Mouse (Mus musculus): ENCODE data around the gene Map3k4. TPM values are rescaled to one million over a fixed set of nuclear protein-coding genes. Genes with fewer than 3 reads are reported as not detected.

Gene Map3k4
- polyA plus RNA-seq, 1 experiment from 2014 or later, result 42.6 TPM

DNA sequence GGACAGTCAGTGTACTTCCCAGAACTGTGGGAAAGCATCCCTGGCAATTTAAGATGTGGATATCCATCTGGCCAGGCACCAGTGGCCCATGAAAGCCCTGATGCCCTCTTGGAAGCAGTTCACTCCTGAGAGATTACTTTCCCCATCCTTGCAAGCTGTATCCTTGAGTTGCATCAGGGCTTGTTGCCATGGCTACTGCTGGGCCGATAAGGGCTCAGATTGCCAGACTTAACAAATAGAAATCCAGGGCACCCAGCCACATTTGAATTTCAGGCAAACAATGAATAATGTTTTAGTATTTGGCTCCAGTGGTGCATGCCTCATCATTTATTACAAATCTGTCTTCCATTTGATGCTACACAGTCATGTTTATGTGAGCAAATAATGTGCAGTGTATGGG lies 130.8 kb downstream of the Map3k4 start:
- 48% methylated on average over 1 of the region's 1 CpGs for WGBS
- ATAC-seq (replicated peaks; ENCODE audit: low FRiP score, low TSS enrichment, low read depth) (no peak), DNase-seq (ENCODE audit: low spot score) (no peak)
- no peak overlapping the region for H3K27ac ChIP-seq (ENCODE audit: low read depth)
- H3K4me2 ChIP-seq (ENCODE audit: low read length), result no peak overlapping the region
- H3K9me3 ChIP-seq (ENCODE audit: control insufficient read depth, low read length), result no peaks in the 10 kb centered on the region
- H3K36me3 ChIP-seq (ENCODE audit: control insufficient read depth, insufficient read depth, low read length), result no peaks in the 10 kb centered on the region
- no peaks in the 10 kb centered on the region for H3K27me3 ChIP-seq (replicated peaks; ENCODE audit: control insufficient read depth, insufficient read depth, low read length)
- no peak overlapping the region for H3K9ac ChIP-seq (ENCODE audit: low read length)
- H3K4me1 ChIP-seq (replicated peaks; ENCODE audit: control insufficient read depth, insufficient read depth, low read length), result no peaks in the 10 kb centered on the region
- H3K4me3 ChIP-seq (ENCODE audit: low read depth, low read length), result no peak overlapping the region

DNA sequence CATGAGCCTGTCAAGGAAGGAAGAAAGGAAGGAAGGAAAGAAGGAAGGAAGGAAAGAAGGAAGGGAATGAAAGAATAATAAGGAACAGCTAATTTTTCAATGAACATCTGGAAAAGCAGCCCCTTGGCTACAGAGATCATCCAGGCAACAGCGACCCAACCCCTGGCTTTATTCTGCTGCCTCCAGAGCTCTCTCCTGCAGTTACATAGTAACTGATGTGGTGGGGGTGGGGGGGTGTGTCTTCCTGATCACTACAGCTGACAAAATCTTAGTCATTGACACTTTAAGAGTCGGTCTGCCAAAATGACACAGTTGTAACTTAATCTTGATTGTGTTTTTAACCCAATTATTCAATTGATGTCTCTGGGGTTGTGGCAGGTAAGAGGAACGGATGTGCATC lies 132.3 kb downstream of the Map3k4 start:
- H3K4me2 ChIP-seq (ENCODE audit: low read length), result no peak overlapping the region
- no peaks in the 10 kb centered on the region for H3K27me3 ChIP-seq (replicated peaks; ENCODE audit: control insufficient read depth, insufficient read depth, low read length)
- no peak overlapping the region for H3K9ac ChIP-seq (ENCODE audit: low read length)
- no peak overlapping the region for H3K27ac ChIP-seq (ENCODE audit: low read depth)
- H3K4me3 ChIP-seq (ENCODE audit: low read depth, low read length), result no peak overlapping the region
- H3K9me3 ChIP-seq (ENCODE audit: control insufficient read depth, low read length), result no peaks in the 10 kb centered on the region
- ATAC-seq (replicated peaks; ENCODE audit: low FRiP score, low TSS enrichment, low read depth) (no peak), DNase-seq (ENCODE audit: low spot score) (no peak)
- no peaks in the 10 kb centered on the region for H3K4me1 ChIP-seq (replicated peaks; ENCODE audit: control insufficient read depth, insufficient read depth, low read length)
- no peaks in the 10 kb centered on the region for H3K36me3 ChIP-seq (ENCODE audit: control insufficient read depth, insufficient read depth, low read length)
- 88% methylated on average over 3 of the region's 3 CpGs for WGBS

DNA sequence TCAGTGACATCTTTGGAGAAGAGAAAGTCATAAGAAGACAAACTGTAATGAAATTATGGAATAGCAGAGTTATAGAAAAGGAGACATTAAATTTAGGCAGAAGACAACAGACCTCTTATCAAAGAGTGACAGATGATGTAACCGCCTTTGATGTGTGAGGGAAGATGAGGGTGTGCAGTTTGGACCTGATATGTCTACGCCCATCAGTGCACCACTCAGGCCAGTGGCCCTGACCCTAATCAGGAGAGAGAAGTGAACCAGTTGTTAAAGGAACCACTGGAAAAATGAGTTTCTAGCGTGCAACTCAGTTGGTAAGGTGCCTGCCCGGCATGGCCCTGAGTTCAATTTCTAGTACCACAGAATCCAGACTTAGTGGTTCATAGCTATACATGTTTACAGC lies 132.7 kb downstream of the Map3k4 start:
- H3K9me3 ChIP-seq (ENCODE audit: control insufficient read depth, low read length), result no peaks in the 10 kb centered on the region
- H3K36me3 ChIP-seq (ENCODE audit: control insufficient read depth, insufficient read depth, low read length), result no peaks in the 10 kb centered on the region
- ATAC-seq (replicated peaks; ENCODE audit: low FRiP score, low TSS enrichment, low read depth), result no peak
- WGBS, result 87% methylated on average over 4 of the region's 4 CpGs
- no peak for DNase-seq (ENCODE audit: low spot score)
- H3K4me1 ChIP-seq (replicated peaks; ENCODE audit: control insufficient read depth, insufficient read depth, low read length), result no peaks in the 10 kb centered on the region
- H3K27me3 ChIP-seq (replicated peaks; ENCODE audit: control insufficient read depth, insufficient read depth, low read length), result no peaks in the 10 kb centered on the region
- no peak overlapping the region for H3K9ac ChIP-seq (ENCODE audit: low read length)
- H3K4me3 ChIP-seq (ENCODE audit: low read depth, low read length), result no peak overlapping the region
- H3K27ac ChIP-seq (ENCODE audit: low read depth), result no peak overlapping the region
- H3K4me2 ChIP-seq (ENCODE audit: low read length), result no peak overlapping the region

DNA sequence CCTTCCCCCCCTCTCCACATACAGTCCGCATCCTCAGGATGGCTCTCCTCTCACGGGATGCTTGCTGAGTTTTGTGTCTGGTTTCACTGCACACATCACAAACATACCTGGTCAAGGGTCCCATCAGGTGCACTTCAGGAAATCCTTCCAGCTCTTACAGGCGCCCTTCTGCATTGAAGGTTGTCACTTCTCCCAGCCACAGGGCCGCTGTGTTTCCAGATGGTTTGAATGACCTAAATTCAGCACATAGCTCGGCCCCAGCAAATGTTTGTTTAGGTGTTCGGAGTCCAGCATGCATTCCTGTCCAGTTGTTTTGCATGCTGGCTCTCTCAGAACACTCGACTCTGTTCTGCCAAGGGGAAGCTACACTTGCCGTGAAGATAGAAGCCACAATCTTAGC lies 134.3 kb downstream of the Map3k4 start:
- 63% methylated on average over 8 of the region's 8 CpGs for WGBS

DNA sequence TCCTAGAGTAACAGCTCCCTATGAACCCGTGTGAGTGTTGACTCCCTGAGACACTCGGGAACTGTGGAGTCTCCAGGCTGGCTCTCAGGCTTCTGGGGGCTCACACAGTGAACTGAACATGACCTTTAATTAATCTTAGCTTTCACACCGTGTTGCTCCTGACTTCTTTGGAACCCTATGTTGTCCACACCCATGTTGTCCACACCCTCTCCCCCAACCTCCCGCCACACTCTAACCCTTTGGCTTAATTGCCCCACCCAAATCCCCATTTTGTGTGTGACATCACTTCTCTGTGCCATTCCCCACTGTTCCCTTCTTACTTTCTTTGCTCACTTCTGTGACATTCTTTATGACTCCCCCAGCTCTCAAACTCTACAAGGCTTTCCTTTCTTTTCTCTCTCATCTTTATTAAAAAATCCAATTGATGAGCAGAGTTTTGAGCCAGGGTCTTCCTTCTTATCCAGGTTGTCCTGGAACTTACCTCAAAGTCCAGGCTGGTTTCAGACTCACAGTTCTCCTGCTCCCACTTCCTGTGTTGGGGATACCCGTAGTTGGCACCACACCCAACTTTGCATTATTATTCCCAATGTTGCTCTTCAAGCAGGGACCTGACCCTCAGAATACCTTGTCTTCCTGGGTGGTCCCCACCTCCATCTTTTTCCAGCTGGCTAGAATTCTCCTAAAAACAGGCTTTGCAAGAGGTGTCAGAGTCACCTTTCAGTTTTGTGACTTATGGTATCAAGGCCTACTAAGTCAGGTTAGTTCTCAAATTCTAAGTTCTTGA lies 135.7 kb downstream of the Map3k4 start:
- no peak overlapping the region for H3K9ac ChIP-seq (ENCODE audit: low read length)
- no peaks in the 10 kb centered on the region for H3K4me1 ChIP-seq (replicated peaks; ENCODE audit: control insufficient read depth, insufficient read depth, low read length)
- no peaks in the 10 kb centered on the region for H3K36me3 ChIP-seq (ENCODE audit: control insufficient read depth, insufficient read depth, low read length)
- ATAC-seq (replicated peaks; ENCODE audit: low FRiP score, low TSS enrichment, low read depth) (no peak), DNase-seq (ENCODE audit: low spot score) (no peak)
- no peak overlapping the region for H3K4me2 ChIP-seq (ENCODE audit: low read length)
- WGBS, result 70% methylated on average over 5 of the region's 5 CpGs
- no peaks in the 10 kb centered on the region for H3K27me3 ChIP-seq (replicated peaks; ENCODE audit: control insufficient read depth, insufficient read depth, low read length)
- no peaks in the 10 kb centered on the region for H3K9me3 ChIP-seq (ENCODE audit: control insufficient read depth, low read length)
- H3K4me3 ChIP-seq (ENCODE audit: low read depth, low read length), result no peak overlapping the region
- no peak overlapping the region for H3K27ac ChIP-seq (ENCODE audit: low read depth)

More for the DNA sequence above, 134.3 kb downstream of the Map3k4 start:
- Histone ChIP-seq H3K4me1 (replicated peaks; ENCODE audit: control insufficient read depth, insufficient read depth, low read length) (no peaks in the 10 kb centered on the region), H3K36me3 (ENCODE audit: control insufficient read depth, insufficient read depth, low read length) (no peaks in the 10 kb centered on the region), H3K27ac (ENCODE audit: low read depth) (no peak overlapping the region), H3K4me2 (ENCODE audit: low read length) (no peak overlapping the region), H3K9me3 (ENCODE audit: control insufficient read depth, low read length) (no peaks in the 10 kb centered on the region), H3K4me3 (ENCODE audit: low read depth, low read length) (no peak overlapping the region), H3K27me3 (replicated peaks; ENCODE audit: control insufficient read depth, insufficient read depth, low read length) (no peaks in the 10 kb centered on the region), H3K9ac (ENCODE audit: low read length) (no peak overlapping the region)
- DNase-seq (ENCODE audit: low spot score) (no peak), ATAC-seq (replicated peaks; ENCODE audit: low FRiP score, low TSS enrichment, low read depth) (no peak)

DNA sequence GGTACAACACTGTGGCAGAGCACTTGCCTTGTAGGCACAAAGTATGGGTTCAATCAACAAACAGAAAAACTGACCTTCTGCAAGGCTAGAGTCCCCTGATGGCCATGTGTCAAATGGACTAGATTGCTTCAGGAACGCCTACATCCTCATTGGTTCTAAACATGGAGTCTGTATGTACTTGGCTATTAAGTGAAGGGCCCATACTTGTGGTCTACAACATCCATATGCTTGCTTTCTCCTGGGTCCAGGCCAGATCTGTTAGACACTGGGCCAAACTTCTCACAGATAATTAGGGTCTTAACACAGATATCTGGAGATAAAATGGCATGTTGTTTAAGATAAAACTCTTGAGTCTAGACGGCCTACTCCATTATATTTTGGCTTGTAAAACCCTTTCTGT lies 138.8 kb downstream of the Map3k4 start:
- Histone ChIP-seq H3K27me3 (replicated peaks; ENCODE audit: control insufficient read depth, insufficient read depth, low read length) (no peaks in the 10 kb centered on the region), H3K4me1 (replicated peaks; ENCODE audit: control insufficient read depth, insufficient read depth, low read length) (no peaks in the 10 kb centered on the region), H3K4me3 (ENCODE audit: low read depth, low read length) (no peak overlapping the region), H3K27ac (ENCODE audit: low read depth) (no peak overlapping the region), H3K4me2 (ENCODE audit: low read length) (no peak overlapping the region), H3K9me3 (ENCODE audit: control insufficient read depth, low read length) (peaks cover 12% of the 10 kb centered on the region; the same call in 1 of the 2 replicates), H3K9ac (ENCODE audit: low read length) (no peak overlapping the region), H3K36me3 (ENCODE audit: control insufficient read depth, insufficient read depth, low read length) (no peaks in the 10 kb centered on the region)
- 82% methylated on average over 2 of the region's 2 CpGs for WGBS
- DNase-seq (ENCODE audit: low spot score) (no peak), ATAC-seq (replicated peaks; ENCODE audit: low FRiP score, low TSS enrichment, low read depth) (no peak)

DNA sequence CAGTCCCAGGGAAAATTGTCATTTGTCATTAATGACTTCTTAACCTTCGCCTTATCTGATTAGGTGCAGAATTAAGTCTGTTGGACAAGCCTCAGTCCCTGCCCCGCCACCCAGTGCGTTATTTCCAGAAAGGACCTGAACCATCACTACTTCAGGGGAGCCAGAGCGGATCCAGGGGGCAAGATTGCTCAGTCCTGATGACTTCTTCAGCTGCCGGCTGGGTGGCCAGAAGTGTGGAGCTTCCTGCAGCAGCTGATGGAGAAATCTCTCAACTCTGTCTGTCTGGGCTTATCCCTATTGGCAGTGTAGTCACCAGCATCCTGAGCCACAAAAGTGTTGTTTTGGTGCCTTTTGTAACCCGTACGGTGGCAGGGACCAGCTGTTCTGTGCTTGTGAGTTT lies 139.3 kb downstream of the Map3k4 start:
- Histone ChIP-seq H3K9me3 (ENCODE audit: control insufficient read depth, low read length) (peaks cover 12% of the 10 kb centered on the region; the same call in 1 of the 2 replicates), H3K4me2 (ENCODE audit: low read length) (no peak overlapping the region), H3K4me3 (ENCODE audit: low read depth, low read length) (no peak overlapping the region), H3K9ac (ENCODE audit: low read length) (no peak overlapping the region), H3K4me1 (replicated peaks; ENCODE audit: control insufficient read depth, insufficient read depth, low read length) (no peaks in the 10 kb centered on the region), H3K36me3 (ENCODE audit: control insufficient read depth, insufficient read depth, low read length) (no peaks in the 10 kb centered on the region), H3K27me3 (replicated peaks; ENCODE audit: control insufficient read depth, insufficient read depth, low read length) (no peaks in the 10 kb centered on the region), H3K27ac (ENCODE audit: low read depth) (no peak overlapping the region)
- no peak for ATAC-seq (replicated peaks; ENCODE audit: low FRiP score, low TSS enrichment, low read depth)
- 81% methylated on average over 7 of the region's 7 CpGs for whole genome bisulfite sequencing
- no peak for DNase-seq (ENCODE audit: low spot score)

Other genes starting within 250 kb of the Map3k4 start
- 17.7 and 21.7 TPM in 2 replicates for gene Agpat4, start 200.1 kb downstream of the Map3k4 start, polyA plus RNA-seq (2014; fragmentation: Nextera tagmentation; extraction: Ambion mirVana)
- 0.82 and 0.88 TPM in 2 replicates for gene Plg, start 59.8 kb upstream of the Map3k4 start, polyA plus RNA-seq (2014; fragmentation: Nextera tagmentation; extraction: Ambion mirVana)
- gene Slc22a3, start 188.9 kb upstream of the Map3k4 start, polyA plus RNA-seq (2014; fragmentation: Nextera tagmentation; extraction: Ambion mirVana), result 0.27 and 0.39 TPM in 2 replicates

Data from intestine, embryonic 14.5 days (tissue).